Mouse (Mus musculus) neural tube, embryonic 15.5 days (tissue): Measurements from ENCODE around the gene Serpina1b. TPM values are rescaled to one million over a fixed set of nuclear protein-coding genes. Genes with fewer than 3 reads are reported as not detected.
"Not testable (repeated sequence)": the region's sequence is repeated elsewhere in the genome, so short reads cannot be mapped to it uniquely, and the experiment has no call there.

Experiments
- ATAC-seq: fragments of 200-750 bp; cut with Nextera tagmentation; 2 replicates; pipeline ENCODE4 v1.8.0; 2017; ENCODE audit warnings: mild to moderate bottlenecking, moderate TSS enrichment, moderate library complexity; ENCODE audit not compliant: low FRiP score
- H3K27ac ChIP-seq: fragments of 300-500 bp; sonication (generic); replicated peaks from 2 replicates; pipeline ENCODE4 v1.5.1; 2015; ENCODE audit warnings: mild to moderate bottlenecking, inconsistent platforms
- H3K27me3 ChIP-seq: fragments of 300-500 bp; sonication (generic); replicated peaks from 2 replicates; pipeline ENCODE4 v1.6.1; 2015; ENCODE audit warnings: inconsistent platforms
- H3K36me3 ChIP-seq: fragments of 300-500 bp; sonication (generic); 2 replicates; pipeline ENCODE4 v1.6.1; 2015; ENCODE audit warnings: inconsistent platforms
- H3K4me1 ChIP-seq: fragments of 300-500 bp; sonication (generic); 2 replicates; pipeline ENCODE4 v1.6.1; 2015; ENCODE audit warnings: inconsistent platforms
- H3K4me2 ChIP-seq: fragments of 300-500 bp; sonication (generic); 2 replicates; pipeline ENCODE4 v1.6.1; 2015; ENCODE audit warnings: inconsistent platforms, mild to moderate bottlenecking, moderate library complexity
- H3K4me3 ChIP-seq: fragments of 300-500 bp; sonication (generic); replicated peaks from 2 replicates; pipeline ENCODE4 v1.5.1; 2015; ENCODE audit warnings: mild to moderate bottlenecking, inconsistent platforms
- H3K9ac ChIP-seq: fragments of 300-500 bp; sonication (generic); replicated peaks from 2 replicates; pipeline ENCODE4 v1.6.1; 2015; ENCODE audit warnings: mild to moderate bottlenecking, inconsistent platforms
- H3K9me3 ChIP-seq: fragments of 300-500 bp; sonication (generic); replicated peaks from 2 replicates; pipeline ENCODE4 v1.6.1; 2016; ENCODE audit warnings: inconsistent platforms
- WGBS: fragments of 180-500 bp; shearing (Covaris S2); methylation state at CpG from one replicate; pipeline ENCODE4 v1.1.7; 2015; ENCODE audit warnings: mixed read lengths; 5-methylcytosine and 5-hydroxymethylcytosine counted together
- polyA plus RNA-seq: library from polyadenylated mRNA; unstranded; fragments of >200 nt; fragmentation: Nextera tagmentation; extraction: Ambion mirVana; gene quantifications from 2 replicates; pipeline ENCODE4 v1.2.1, GENCODE M21; 2015

The Serpina1b gene
- polyA plus RNA-seq = 0.45 and 7.4 TPM in 2 replicates

DNA sequence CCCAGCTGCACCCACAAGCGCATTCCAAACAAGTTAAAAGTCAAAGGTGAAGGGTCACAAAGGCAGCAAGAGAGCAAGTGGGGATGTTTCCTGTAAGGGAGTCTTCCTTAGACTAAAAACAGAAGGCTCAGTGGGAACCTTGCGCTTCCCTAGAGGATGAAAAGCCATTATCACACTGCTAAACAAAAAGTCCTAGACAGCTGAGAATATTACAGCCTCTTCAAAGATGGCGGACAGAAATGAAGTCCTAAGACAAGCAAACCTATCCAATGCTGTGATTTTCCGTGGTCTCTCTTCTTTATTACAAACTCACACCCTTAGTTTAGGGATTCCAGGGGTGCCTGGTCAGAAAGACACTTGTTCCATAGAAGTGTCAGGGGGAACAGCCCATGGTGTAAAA is at the start of gene Serpina1b:
TSS of gene Serpina1b (minus strand) at position 101 of the 400 bp plus-strand sequence.
- not testable (repeated sequence) for H3K27me3 ChIP-seq, H3K4me3 ChIP-seq, H3K4me2 ChIP-seq, H3K4me1 ChIP-seq, H3K27ac ChIP-seq, H3K9me3 ChIP-seq, ATAC-seq, H3K36me3 ChIP-seq, H3K9ac ChIP-seq
- 82% methylated on average over 4 of the region's 4 CpGs for WGBS

DNA sequence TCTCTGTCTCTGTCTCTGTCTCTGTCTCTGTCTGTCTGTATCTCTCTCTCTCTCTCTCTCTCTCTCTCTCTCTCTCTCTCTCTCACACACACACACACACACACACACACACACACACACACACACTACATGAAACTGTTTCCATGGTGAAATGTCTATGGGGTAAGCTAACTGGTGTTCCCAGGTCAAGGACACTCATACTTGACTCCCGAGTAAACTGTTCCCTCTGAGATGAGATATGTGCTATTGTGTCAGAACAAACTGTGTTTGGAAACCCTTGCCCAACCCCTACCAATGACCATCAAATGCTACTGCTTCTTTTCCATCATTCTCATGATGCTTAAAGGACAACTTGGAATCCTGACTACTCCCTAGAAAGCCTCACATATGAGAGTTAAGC is 36.7 kb upstream of the Serpina1b start:
- WGBS = 89% methylated on average over 1 of the region's 1 CpGs
- not testable (repeated sequence) for ATAC-seq, H3K9ac ChIP-seq

DNA sequence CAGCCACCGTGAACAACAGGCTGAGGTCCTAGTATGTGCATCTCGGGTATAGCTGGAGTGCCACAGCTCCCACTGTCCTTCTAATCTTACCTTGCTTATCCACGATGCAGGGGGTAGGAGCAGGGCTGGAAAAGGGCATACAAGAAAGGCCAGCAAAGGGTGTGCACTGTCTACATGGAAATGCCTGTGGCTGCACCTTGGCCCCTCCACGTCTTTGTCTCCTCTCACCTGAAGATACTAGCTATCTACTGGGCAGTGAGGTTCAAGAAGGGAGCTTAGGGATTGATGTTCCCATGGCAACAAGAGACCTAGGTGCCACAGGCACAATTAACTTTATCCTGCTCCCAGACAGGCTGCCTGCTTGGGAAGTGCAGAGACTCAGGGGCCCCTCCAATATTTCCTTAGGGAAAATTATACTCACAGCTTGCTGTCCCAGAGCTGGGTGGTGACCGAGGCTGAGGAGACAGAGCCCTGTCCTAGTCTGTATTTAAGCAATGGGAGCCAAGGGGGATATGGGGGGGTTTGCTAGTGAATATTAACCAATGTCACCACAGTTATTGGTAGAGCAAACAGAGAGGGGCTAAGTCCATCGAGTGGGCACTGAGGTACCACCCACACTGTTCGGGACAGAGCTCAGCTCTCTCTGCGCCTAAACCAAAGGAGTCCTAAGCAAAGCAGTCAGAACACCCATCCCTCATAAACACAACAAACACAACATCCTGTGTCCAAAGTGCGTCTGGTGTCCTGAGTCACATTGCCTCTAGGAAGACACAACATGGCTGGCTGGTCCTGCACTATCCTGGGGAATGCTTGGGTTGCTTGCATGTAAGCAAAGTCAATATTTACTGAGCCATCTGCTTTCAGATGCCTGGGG is 33.2 kb upstream of the Serpina1b start, which contains the start of gene Serpina1a:
TSS of gene Serpina1a (minus strand) at position 462 of the 874 bp plus-strand sequence.
- 81% methylated on average over 9 of the region's 9 CpGs for WGBS

More for the DNA sequence above, 36.7 kb upstream of the Serpina1b start:
- not testable (repeated sequence) for H3K27me3 ChIP-seq, H3K4me1 ChIP-seq, H3K27ac ChIP-seq, H3K36me3 ChIP-seq, H3K9me3 ChIP-seq, H3K4me2 ChIP-seq, H3K4me3 ChIP-seq

DNA sequence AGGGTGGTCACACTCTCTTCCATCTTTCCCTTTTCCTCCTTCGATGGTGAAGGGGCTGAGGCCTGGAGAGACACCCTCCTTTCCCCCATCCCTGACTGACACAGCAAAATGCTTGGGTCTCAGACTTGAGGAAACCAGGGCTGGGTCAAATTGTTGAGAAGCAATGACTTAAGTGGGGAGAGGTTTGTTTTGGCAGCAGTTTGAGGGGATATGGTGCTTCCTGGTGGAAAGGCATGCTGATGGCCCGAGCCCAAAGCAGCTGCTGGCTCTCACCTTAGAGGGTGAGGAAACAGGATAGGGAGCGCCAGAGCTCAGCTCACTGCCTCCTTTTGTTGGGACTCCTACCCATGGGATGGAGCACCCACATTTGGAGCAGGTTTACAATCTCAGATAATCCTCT is 30.8 kb upstream of the Serpina1b start:
- WGBS = 81% methylated on average over 3 of the region's 3 CpGs
- H3K9ac ChIP-seq = no peak overlapping the region
- ATAC-seq = no peak
- no peaks in the 10 kb centered on the region for H3K9me3 ChIP-seq
- no peak overlapping the region for H3K27ac ChIP-seq
- no peaks in the 10 kb centered on the region for H3K36me3 ChIP-seq
- no peaks in the 10 kb centered on the region for H3K27me3 ChIP-seq
- H3K4me2 ChIP-seq = no peak overlapping the region
- H3K4me3 ChIP-seq = no peak overlapping the region
- no peaks in the 10 kb centered on the region for H3K4me1 ChIP-seq

More for the DNA sequence above, 33.2 kb upstream of the Serpina1b start, which contains the start of gene Serpina1a:
- not testable (repeated sequence) for H3K36me3 ChIP-seq, H3K4me3 ChIP-seq, H3K9ac ChIP-seq, H3K4me2 ChIP-seq, H3K4me1 ChIP-seq, ATAC-seq, H3K27me3 ChIP-seq, H3K9me3 ChIP-seq, H3K27ac ChIP-seq

DNA sequence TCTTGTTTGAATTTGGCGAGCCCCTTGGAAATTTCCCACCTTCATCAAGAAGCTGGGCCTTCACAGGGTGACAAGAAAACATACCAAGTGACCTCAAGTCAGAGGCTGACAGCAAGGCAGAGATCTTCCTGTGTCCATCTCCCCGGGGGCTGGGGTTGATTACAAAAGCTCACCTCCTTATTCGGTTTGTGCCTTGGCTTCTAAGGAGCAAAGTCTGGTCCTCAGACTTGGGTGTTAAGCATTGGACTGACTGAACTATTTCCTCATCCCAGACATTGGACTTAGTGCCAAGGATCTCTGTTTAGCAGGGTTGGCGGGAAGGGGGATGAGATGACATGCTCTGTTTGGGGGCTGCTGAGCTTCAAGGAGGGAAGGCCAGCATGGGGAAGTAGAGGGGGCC is 30.4 kb upstream of the Serpina1b start:
- not testable (repeated sequence) for H3K27me3 ChIP-seq, H3K4me2 ChIP-seq, H3K9me3 ChIP-seq, H3K36me3 ChIP-seq, H3K4me1 ChIP-seq, H3K4me3 ChIP-seq, ATAC-seq, H3K27ac ChIP-seq, H3K9ac ChIP-seq
- 79% methylated on average over 3 of the region's 4 CpGs for WGBS

DNA sequence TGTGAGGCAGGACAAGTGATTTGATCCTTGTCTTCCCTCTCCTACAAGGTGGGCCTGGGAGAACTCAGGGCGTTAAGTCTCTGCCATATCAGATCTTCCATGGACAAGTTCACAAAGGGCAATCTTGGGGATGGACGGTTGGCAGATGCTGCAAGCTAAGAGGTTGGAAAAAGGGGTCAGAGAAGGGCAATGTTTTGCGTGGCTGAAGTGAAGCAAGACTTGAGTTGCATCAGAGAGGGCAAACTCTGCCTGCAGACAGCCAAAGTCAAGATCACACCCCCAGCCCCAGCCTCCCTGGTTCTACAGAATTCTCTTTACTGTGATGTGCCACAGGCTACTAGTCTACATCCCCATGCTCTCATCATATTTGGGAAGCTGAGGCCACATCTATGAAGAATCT is 29.4 kb upstream of the Serpina1b start:
- WGBS = 72% methylated on average over 3 of the region's 3 CpGs
- H3K4me3 ChIP-seq, ATAC-seq, H3K4me1 ChIP-seq, H3K27ac ChIP-seq, H3K27me3 ChIP-seq, H3K4me2 ChIP-seq, H3K9me3 ChIP-seq, H3K9ac ChIP-seq, H3K36me3 ChIP-seq: not testable (repeated sequence)

DNA sequence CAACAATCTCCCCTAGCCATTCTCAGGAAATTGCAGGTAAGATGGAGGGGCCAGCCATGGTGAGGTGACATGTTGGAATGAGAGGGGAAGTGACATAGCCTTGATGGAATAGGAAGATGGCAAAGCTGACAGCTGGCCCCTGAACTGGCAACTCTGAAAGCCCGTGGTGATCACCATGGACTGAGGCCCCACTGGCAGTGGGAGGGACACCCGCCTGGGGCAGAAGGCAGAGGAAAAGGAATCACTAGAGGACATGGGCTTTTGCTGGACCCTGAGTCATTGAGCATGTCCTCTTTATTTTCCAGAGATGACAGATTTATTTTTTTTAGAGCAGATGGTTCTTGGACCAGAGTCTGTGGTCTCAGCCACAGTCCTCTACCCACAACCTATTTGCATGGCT is 22.9 kb upstream of the Serpina1b start:
- not testable (repeated sequence) for H3K4me3 ChIP-seq, H3K27me3 ChIP-seq, H3K9me3 ChIP-seq, H3K27ac ChIP-seq, H3K4me2 ChIP-seq, H3K4me1 ChIP-seq, ATAC-seq, H3K36me3 ChIP-seq, H3K9ac ChIP-seq
- WGBS = 91% methylated on average over 2 of the region's 2 CpGs

DNA sequence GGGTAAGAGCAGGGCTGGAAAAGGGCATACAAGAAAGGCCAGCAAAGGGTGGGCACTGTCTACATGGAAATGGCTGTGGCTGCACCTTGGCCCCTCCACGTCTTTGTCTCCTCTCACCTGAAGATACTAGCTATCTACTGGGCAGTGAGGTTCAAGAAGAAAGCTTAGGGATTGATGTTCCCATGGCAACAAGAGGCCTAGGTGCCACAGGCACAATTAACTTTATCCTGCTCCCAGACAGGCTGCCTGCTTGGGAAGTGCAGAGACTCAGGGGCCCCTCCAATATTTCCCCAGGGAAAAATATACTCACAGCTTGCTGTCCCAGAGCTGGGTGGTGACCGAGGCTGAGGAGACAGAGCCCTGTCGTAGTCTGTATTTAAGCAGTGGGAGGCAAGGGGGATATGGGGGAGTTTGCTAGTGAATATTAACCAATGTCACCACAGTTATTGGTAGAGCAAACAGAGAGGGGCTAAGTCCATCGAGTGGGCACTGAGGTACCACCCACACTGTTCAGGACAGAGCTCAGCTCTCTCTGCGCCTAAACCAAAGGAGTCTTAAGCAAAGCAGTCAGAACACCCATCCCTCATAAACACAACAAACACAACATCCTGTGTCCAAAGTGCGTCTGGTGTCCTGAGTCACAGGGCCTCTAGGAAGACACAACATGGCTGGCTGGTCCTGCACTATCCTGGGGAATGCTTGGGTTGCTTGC is 2.4 kb downstream of the Serpina1b start:
- H3K27me3 ChIP-seq, ATAC-seq, H3K36me3 ChIP-seq, H3K9ac ChIP-seq, H3K9me3 ChIP-seq, H3K27ac ChIP-seq, H3K4me1 ChIP-seq, H3K4me2 ChIP-seq, H3K4me3 ChIP-seq: not testable (repeated sequence)
- WGBS = 91% methylated on average over 6 of the region's 6 CpGs

DNA sequence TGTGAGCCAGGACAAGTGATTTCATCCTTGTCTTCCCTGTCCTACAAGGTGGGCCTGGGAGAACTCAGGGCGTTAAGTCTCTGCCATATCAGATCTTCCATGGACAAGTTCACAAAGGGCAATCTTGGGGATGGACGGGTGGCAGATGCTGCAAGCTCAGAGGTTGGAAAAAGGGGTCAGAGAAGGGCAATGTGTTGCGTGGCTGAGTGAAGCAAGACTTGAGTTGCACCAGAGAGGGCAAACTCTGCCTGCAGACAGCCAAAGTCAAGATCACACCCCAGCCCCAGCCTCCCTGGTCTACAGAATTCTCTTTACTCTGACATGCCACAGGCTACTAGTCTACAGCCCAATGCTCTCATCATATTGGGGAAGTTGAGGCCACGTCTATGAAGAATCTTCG is 6.3 kb downstream of the Serpina1b start:
- 87% methylated on average over 5 of the region's 5 CpGs for WGBS
- not testable (repeated sequence) for H3K4me3 ChIP-seq

DNA sequence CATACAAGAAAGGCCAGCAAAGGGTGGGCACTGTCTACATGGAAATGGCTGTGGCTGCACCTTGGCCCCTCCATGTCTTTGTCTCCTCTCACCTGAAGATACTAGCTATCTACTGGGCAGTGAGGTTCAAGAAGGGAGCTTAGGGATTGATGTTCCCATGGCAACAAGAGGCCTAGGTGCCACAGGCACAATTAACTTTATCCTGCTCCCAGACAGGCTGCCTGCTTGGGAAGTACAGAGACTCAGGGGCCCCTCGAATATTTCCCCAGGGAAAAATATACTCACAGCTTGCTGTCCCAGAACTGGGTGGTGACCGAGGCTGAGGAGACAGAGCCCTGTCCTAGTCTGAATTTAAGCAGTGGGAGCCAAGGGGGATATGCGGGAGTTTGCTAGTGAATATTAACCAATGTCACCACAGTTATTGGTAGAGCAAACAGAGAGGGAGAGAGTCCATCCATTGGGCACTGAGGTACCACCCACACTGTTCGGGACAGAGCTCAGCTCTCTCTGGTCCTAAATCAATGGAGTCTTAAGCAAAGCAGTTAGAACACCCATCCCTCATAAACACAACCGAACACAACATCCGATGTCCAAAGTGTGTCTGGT is 56.8 kb downstream of the Serpina1b start, which contains the start of gene Serpina1d:
TSS of gene Serpina1d (minus strand) at position 347 of the 606 bp plus-strand sequence.
- not testable (repeated sequence) for H3K9ac ChIP-seq, H3K27me3 ChIP-seq, H3K9me3 ChIP-seq, ATAC-seq, H3K4me1 ChIP-seq, H3K27ac ChIP-seq, H3K36me3 ChIP-seq, H3K4me2 ChIP-seq, H3K4me3 ChIP-seq
- 85% methylated on average over 6 of the region's 6 CpGs for WGBS

More for the DNA sequence above, 6.3 kb downstream of the Serpina1b start:
- ATAC-seq, H3K4me2 ChIP-seq, H3K4me1 ChIP-seq, H3K9ac ChIP-seq, H3K27ac ChIP-seq, H3K9me3 ChIP-seq, H3K36me3 ChIP-seq, H3K27me3 ChIP-seq: not testable (repeated sequence)

DNA sequence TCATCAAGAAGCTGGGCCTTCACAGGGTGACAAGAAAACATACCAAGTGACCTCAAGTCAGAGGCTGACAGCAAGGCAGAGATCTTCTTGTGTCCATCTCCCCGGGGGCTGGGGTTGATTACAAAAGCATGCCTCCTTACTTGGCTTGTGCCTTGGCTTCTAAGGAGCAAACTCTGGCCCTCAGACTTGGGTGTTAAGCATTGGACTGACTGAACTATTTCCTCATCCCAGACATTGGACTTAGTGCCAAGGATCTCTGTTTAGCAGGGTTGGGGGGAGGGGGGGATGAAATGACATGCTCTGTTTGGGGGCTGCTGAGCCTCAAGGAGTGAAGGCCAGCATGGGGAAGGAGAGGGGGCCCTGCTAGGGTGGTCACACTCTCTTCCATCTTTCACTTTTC is 59.6 kb downstream of the Serpina1b start:
- H3K9me3 ChIP-seq, H3K4me1 ChIP-seq, H3K36me3 ChIP-seq, H3K9ac ChIP-seq, ATAC-seq, H3K27me3 ChIP-seq, H3K4me3 ChIP-seq, H3K27ac ChIP-seq, H3K4me2 ChIP-seq: not testable (repeated sequence)
- 85% methylated on average over 1 of the region's 1 CpGs for WGBS
